Mouse (Mus musculus) cerebellum, adult (tissue): ENCODE measurements around the gene Rpusd1.

Experiments
- ATAC-seq: cut with Nextera tagmentation; 2 replicates; pipeline ENCODE4 v1.9.2; 2017; ENCODE audit warnings: mild to moderate bottlenecking, moderate library complexity, mixed read lengths; ENCODE audit not compliant: insufficient number of reproducible peaks, low FRiP score, low TSS enrichment

Rpusd1 gene

GRCm38 (mm10) chr17:25727265-25728008 lies at the start of gene Rpusd1, which contains the start of gene Chtf18:
Gene Rpusd1, plus strand, starts transcription at chr17:25727670.
Gene Chtf18, minus strand, starts transcription at chr17:25727419.
- peak; percentile 90 for ATAC-seq

GRCm38 (mm10) chr17:25677969-25678368 lies 49.5 kb upstream of the Rpusd1 start:
- ATAC-seq: no peak

- ATAC-seq: no peak
Observed at GRCm38 (mm10) chr17:25679818-25680217, 47.7 kb upstream of the Rpusd1 start.

GRCm38 (mm10) chr17:25681636-25682035 lies 45.8 kb upstream of the Rpusd1 start:
- no peak for ATAC-seq

- no peak for ATAC-seq
Observed at GRCm38 (mm10) chr17:25686323-25686722, 41.1 kb upstream of the Rpusd1 start.

GRCm38 (mm10) chr17:25688922-25689321 lies 38.5 kb upstream of the Rpusd1 start:
- ATAC-seq: no peak

GRCm38 (mm10) chr17:25696263-25696662 lies 31.2 kb upstream of the Rpusd1 start:
- ATAC-seq: no peak

GRCm38 (mm10) chr17:25698446-25698845 lies 29.0 kb upstream of the Rpusd1 start:
- ATAC-seq: peak; percentile 26; the same call in 1 of the 2 replicates

GRCm38 (mm10) chr17:25700863-25701496 lies 26.5 kb upstream of the Rpusd1 start:
- no peak for ATAC-seq

- ATAC-seq: no peak
Observed at GRCm38 (mm10) chr17:25709994-25710393, 17.5 kb upstream of the Rpusd1 start.

GRCm38 (mm10) chr17:25711136-25711535 lies 16.3 kb upstream of the Rpusd1 start:
- no peak for ATAC-seq

- no peak for ATAC-seq
Observed at GRCm38 (mm10) chr17:25715627-25716026, 11.8 kb upstream of the Rpusd1 start.

- no peak for ATAC-seq
Observed at GRCm38 (mm10) chr17:25716130-25716529, 11.3 kb upstream of the Rpusd1 start.

GRCm38 (mm10) chr17:25716711-25717637 lies 10.5 kb upstream of the Rpusd1 start, which contains the start of gene Gng13:
Gene Gng13, plus strand, starts transcription at chr17:25717171.
- ATAC-seq: no peak

- no peak for ATAC-seq
Observed at GRCm38 (mm10) chr17:25717691-25718090, 9.8 kb upstream of the Rpusd1 start.

GRCm38 (mm10) chr17:25721476-25721875 lies 6.0 kb upstream of the Rpusd1 start:
- no peak for ATAC-seq

GRCm38 (mm10) chr17:25723470-25723869 lies 4.0 kb upstream of the Rpusd1 start:
- no peak for ATAC-seq

- ATAC-seq: no peak
Observed at GRCm38 (mm10) chr17:25723919-25724318, 3.6 kb upstream of the Rpusd1 start.

- no peak for ATAC-seq
Observed at GRCm38 (mm10) chr17:25725264-25725663, 2.2 kb upstream of the Rpusd1 start.

- ATAC-seq: no peak
Observed at GRCm38 (mm10) chr17:25728009-25728270, 470 bp downstream of the Rpusd1 start.

GRCm38 (mm10) chr17:25732082-25732481 lies 4.6 kb downstream of the Rpusd1 start:
- ATAC-seq: no peak
